Mouse (Mus musculus) forebrain, embryonic 10.5 days (tissue): ENCODE data around the gene Cops2. TPM values are rescaled to one million over a fixed set of nuclear protein-coding genes. Genes with fewer than 3 reads are reported as not detected.

Experiments
- DNase-seq: peaks from one replicate; pipeline ENCODE4 v3.0.0-alpha.2; 2017; ENCODE audit warnings: low spot score; ENCODE audit errors: extremely low spot score
- H3K27ac ChIP-seq: fragments of 300-500 bp; sonication (generic); 2 replicates; pipeline ENCODE4 v1.5.1; 2016; ENCODE audit warnings: mild to moderate bottlenecking
- H3K27me3 ChIP-seq: fragments of 300-500 bp; sonication (generic); 2 replicates; pipeline ENCODE4 v1.6.1; 2016; ENCODE audit warnings: mild to moderate bottlenecking; ENCODE audit not compliant: poor library complexity, severe bottlenecking
- H3K36me3 ChIP-seq: fragments of 300-500 bp; sonication (generic); replicated peaks from 2 replicates; pipeline ENCODE4 v1.6.1; 2016; ENCODE audit warnings: mild to moderate bottlenecking, moderate library complexity
- H3K4me1 ChIP-seq: fragments of 300-500 bp; sonication (generic); 2 replicates; pipeline ENCODE4 v1.6.1; 2016
- H3K4me3 ChIP-seq: fragments of 300-500 bp; sonication (generic); 2 replicates; pipeline ENCODE4 v1.5.1; 2016; ENCODE audit warnings: mild to moderate bottlenecking, moderate library complexity
- H3K9me3 ChIP-seq: fragments of 300-500 bp; sonication (generic); 2 replicates; pipeline ENCODE4 v1.6.1; 2016; ENCODE audit warnings: mild to moderate bottlenecking, moderate library complexity
- WGBS: fragments of 180-500 bp; shearing (Covaris S2); methylation state at CpG from one replicate; pipeline ENCODE4 v1.1.7; 2016; 5-methylcytosine and 5-hydroxymethylcytosine counted together
- polyA plus RNA-seq: library from polyadenylated mRNA; unstranded; fragments of >200 nt; fragmentation: Nextera tagmentation; extraction: Ambion mirVana; gene quantifications from 2 replicates; pipeline ENCODE4 v1.2.1, GENCODE M21; 2016

Cops2 gene
- polyA plus RNA-seq, 1 experiment from 2014 or later = 96.4 TPM

GRCm38 (mm10) chr2:125866058-125866740 is 7.3 kb upstream of the Cops2 start:
- DNase-seq = peak; percentile 49
- WGBS = 6% methylated on average over 23 of the region's 23 CpGs
- no peaks in the 10 kb centered on the region for H3K27me3 ChIP-seq
- H3K9me3 ChIP-seq = no peaks in the 10 kb centered on the region
- H3K4me3 ChIP-seq = peak overlapping the region; percentile 60
- no peaks in the 10 kb centered on the region for H3K36me3 ChIP-seq
- H3K4me1 ChIP-seq = peaks cover 16% of the 10 kb centered on the region
- peak overlapping the region; percentile 74 for H3K27ac ChIP-seq

DNA sequence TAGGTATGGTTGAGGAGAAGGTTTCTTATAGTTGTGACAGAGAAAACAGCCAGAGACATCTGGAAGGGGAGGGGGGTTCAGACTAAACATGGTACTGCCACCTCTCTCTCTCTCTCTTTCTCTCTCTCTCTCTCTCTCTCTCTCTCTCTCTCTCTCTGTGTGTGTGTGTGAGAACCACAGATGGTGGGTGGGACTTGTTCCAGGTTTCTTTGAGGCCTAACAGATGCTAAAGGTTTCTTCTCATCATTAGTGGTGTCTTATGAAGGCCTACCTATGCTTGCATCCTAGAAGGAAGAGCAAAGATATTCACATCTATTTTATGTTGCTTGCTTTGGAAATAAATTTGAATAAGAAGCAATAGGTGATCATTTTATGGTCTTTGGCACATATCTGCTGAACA is 6.6 kb upstream of the Cops2 start:
- no peak overlapping the region for H3K27ac ChIP-seq

GRCm38 (mm10) chr2:125864551-125864950 is 5.6 kb upstream of the Cops2 start:
- no peak overlapping the region for H3K4me3 ChIP-seq
- no peaks in the 10 kb centered on the region for H3K9me3 ChIP-seq
- H3K4me1 ChIP-seq = peaks cover 20% of the 10 kb centered on the region
- no peak overlapping the region for H3K27ac ChIP-seq
- whole genome bisulfite sequencing = 100% methylated on average over 1 of the region's 1 CpGs
- no peaks in the 10 kb centered on the region for H3K36me3 ChIP-seq
- DNase-seq = no peak
- no peaks in the 10 kb centered on the region for H3K27me3 ChIP-seq

More for the DNA sequence above, 6.6 kb upstream of the Cops2 start:
- Histone ChIP-seq H3K27me3 (no peaks in the 10 kb centered on the region), H3K36me3 (no peaks in the 10 kb centered on the region), H3K4me1 (peaks cover 16% of the 10 kb centered on the region), H3K4me3 (peak overlapping the region; percentile 60), H3K9me3 (no peaks in the 10 kb centered on the region)
- DNase-seq = no peak

- Histone ChIP-seq H3K27ac (no peak overlapping the region), H3K9me3 (no peaks in the 10 kb centered on the region), H3K4me3 (no peak overlapping the region), H3K4me1 (peaks cover 22% of the 10 kb centered on the region), H3K36me3 (no peaks in the 10 kb centered on the region), H3K27me3 (no peaks in the 10 kb centered on the region)
- DNase-seq = no peak
- 83% methylated on average over 3 of the region's 3 CpGs for WGBS
These were observed 4.9 kb upstream of the Cops2 start for GRCm38 (mm10) chr2:125863799-125864198.

DNA sequence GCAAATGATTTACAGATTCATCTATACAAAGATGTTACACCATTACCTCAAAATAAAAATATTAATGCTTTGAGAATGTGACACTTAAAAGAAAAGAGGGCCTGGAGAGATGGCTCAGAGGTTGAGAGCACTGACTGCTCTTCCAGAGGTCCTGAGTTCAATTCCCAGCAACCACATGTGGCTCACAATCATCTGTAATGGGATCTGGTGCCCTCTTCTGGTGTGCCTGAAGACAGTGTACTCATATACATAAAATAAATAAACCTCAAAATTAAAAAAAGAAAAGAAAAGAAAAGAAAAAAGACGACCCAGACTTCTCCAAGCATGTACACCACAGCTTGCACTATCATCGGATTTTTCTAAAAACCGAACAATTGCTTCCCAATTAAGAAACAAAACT is 1.2 kb downstream of the Cops2 start:
- Histone ChIP-seq H3K4me3 (peak overlapping the region; percentile 96), H3K4me1 (peaks cover 27% of the 10 kb centered on the region), H3K27me3 (no peaks in the 10 kb centered on the region), H3K36me3 (no peaks in the 10 kb centered on the region), H3K9me3 (no peaks in the 10 kb centered on the region), H3K27ac (no peak overlapping the region)
- DNase-seq = no peak
- 46% methylated on average over 3 of the region's 3 CpGs for WGBS

- no peak overlapping the region for H3K27ac ChIP-seq
- H3K9me3 ChIP-seq = no peaks in the 10 kb centered on the region
- H3K36me3 ChIP-seq = peaks cover 33% of the 10 kb centered on the region
- peaks cover 4% of the 10 kb centered on the region; the same call in 1 of the 2 replicates for H3K4me1 ChIP-seq
- H3K27me3 ChIP-seq = no peaks in the 10 kb centered on the region
- no peak for DNase-seq
- WGBS = 85% methylated on average over 2 of the region's 2 CpGs
- H3K4me3 ChIP-seq = no peak overlapping the region
These were observed 7.7 kb downstream of the Cops2 start for GRCm38 (mm10) chr2:125851237-125851636.

DNA sequence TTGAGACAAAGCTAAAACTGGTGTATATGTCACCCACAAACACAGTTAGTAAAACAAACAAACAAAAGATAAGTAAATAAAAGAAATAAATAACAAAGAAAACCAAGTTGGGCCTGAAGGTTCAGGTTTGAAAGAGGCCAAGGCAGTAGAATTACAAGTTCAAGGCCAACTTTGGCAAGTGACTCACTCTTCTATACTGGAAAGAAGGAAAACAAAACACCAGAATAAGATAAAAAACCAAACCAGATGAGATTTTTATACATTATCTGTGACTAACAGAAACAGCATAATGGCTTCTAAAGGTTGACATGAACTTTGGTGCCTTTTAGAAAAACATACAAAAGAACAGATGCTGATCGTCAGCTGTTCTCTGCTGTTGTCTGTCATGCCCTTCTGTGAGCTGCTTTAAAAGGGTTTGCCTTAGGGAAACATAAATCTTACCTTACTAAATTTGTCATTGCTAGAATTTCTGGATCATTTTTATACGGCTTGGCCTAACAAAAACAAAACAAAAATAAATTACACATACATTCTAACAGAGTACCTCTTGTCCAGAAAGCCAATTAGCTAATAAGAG is 20.1 kb downstream of the Cops2 start:
- 87% methylated on average over 2 of the region's 2 CpGs for WGBS
- no peaks in the 10 kb centered on the region for H3K9me3 ChIP-seq
- no peaks in the 10 kb centered on the region for H3K27me3 ChIP-seq
- no peak overlapping the region for H3K4me3 ChIP-seq
- H3K4me1 ChIP-seq = no peaks in the 10 kb centered on the region
- peaks cover 90% of the 10 kb centered on the region for H3K36me3 ChIP-seq
- DNase-seq = no peak
- no peak overlapping the region for H3K27ac ChIP-seq

DNA sequence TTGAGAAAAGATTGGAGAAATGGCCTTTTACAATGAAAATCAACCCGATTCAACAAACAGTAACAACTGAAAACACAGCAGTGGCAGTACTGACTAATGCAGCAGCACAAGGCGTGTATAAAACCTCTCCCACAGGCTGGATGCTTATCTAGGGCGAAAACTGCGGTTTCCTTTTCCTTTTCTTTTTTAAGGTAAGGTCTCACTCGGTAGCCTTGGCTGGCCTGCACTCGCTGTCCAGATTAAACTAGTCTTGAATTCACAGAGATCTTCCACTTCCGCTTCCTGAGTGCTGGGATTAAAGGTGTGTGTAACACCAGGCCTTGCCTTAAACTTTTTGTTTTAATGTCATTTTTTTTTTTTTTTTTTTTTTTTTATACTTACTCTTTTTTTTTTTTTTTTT is 20.8 kb downstream of the Cops2 start:
- H3K36me3 ChIP-seq = peaks cover 90% of the 10 kb centered on the region

DNA sequence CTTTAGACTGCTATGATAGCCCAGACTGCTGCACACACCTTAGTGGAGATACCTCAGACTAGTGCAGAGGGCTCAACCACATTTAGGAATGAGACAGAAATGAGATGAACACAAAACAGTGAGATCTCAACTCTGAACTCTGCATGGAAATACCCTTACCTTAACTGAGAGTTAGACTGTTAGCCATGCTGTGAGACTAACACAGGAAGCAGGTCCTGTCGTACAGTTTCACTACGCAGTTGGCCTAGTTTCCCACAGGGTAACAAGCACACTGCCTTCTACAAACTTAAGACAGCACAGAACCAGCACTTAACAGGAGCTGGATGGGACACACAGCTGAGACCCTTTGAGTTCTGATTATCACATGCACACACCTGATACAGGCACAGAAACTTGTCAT is 29.0 kb downstream of the Cops2 start:
- WGBS = 95% methylated on average over 2 of the region's 2 CpGs
- no peaks in the 10 kb centered on the region for H3K27me3 ChIP-seq
- H3K36me3 ChIP-seq = peaks cover 61% of the 10 kb centered on the region
- no peak for DNase-seq
- no peaks in the 10 kb centered on the region for H3K9me3 ChIP-seq
- H3K4me3 ChIP-seq = no peak overlapping the region
- no peak overlapping the region for H3K27ac ChIP-seq
- H3K4me1 ChIP-seq = 0 out of 2 replicates have a peak, but pooled peaks cover 3% of the 10 kb centered on the region

More for the DNA sequence above, 20.8 kb downstream of the Cops2 start:
- no peaks in the 10 kb centered on the region for H3K4me1 ChIP-seq
- no peak overlapping the region for H3K4me3 ChIP-seq
- 95% methylated on average over 7 of the region's 7 CpGs for WGBS
- no peaks in the 10 kb centered on the region for H3K27me3 ChIP-seq
- DNase-seq = no peak
- no peaks in the 10 kb centered on the region for H3K9me3 ChIP-seq
- no peak overlapping the region for H3K27ac ChIP-seq

DNA sequence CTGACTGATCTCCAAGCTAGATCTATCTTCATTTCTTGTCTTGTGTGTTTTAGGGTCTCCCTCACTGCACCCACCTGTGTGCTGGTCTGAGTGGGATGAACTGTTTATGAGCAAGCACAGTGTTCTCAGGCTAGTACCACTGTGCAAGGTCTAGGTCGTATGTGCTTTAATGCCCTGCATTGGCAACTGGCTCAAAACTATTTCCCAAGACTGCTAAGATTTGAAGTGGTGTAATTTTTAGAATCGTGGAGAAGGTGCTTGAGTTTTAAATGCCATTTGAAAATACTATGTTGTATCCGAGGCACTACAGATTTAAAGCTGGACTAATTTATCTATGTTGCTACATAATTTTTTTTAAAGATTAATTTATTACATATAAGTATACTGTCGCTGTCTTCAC is 31.0 kb downstream of the Cops2 start:
- no peak overlapping the region for H3K27ac ChIP-seq
- H3K4me1 ChIP-seq = 0 out of 2 replicates have a peak, but pooled peaks cover 3% of the 10 kb centered on the region
- WGBS = 90% methylated on average over 4 of the region's 4 CpGs
- DNase-seq = no peak
- no peaks in the 10 kb centered on the region for H3K27me3 ChIP-seq
- peaks cover 40% of the 10 kb centered on the region for H3K36me3 ChIP-seq
- H3K9me3 ChIP-seq = no peaks in the 10 kb centered on the region
- H3K4me3 ChIP-seq = no peak overlapping the region

GRCm38 (mm10) chr2:125826201-125826600 is 32.7 kb downstream of the Cops2 start:
- 53% methylated on average over 4 of the region's 4 CpGs for WGBS
- DNase-seq = no peak
- H3K9me3 ChIP-seq = no peaks in the 10 kb centered on the region
- H3K27me3 ChIP-seq = no peaks in the 10 kb centered on the region
- no peak overlapping the region for H3K4me3 ChIP-seq
- 0 out of 2 replicates have a peak, but pooled peaks cover 3% of the 10 kb centered on the region for H3K4me1 ChIP-seq
- H3K27ac ChIP-seq = no peak overlapping the region
- H3K36me3 ChIP-seq = peaks cover 25% of the 10 kb centered on the region

DNA sequence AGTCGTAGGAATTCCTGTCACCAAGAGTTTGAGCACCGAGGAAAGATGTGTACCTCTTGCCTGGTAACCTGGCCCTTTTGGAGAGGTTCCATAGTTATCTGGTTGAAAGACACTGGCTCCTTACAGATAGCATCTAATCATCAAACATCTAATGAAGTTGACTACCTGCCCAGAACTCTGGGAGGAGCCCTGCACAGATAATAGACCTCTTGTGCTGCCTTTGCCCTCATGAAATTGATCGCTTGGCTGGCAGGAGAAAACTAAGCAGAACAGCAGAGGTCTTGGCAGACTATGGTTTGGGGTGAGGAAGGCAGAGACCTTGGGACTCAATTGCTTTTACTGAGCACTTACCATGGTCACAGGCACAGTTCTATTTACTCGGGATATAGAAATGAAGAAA is 38.5 kb downstream of the Cops2 start:
- H3K4me3 ChIP-seq = no peak overlapping the region
- no peak overlapping the region for H3K27ac ChIP-seq
- H3K4me1 ChIP-seq = no peaks in the 10 kb centered on the region
- 88% methylated on average over 4 of the region's 4 CpGs for WGBS
- H3K36me3 ChIP-seq = no peaks in the 10 kb centered on the region
- no peaks in the 10 kb centered on the region for H3K9me3 ChIP-seq
- no peak for DNase-seq
- no peaks in the 10 kb centered on the region for H3K27me3 ChIP-seq

DNA sequence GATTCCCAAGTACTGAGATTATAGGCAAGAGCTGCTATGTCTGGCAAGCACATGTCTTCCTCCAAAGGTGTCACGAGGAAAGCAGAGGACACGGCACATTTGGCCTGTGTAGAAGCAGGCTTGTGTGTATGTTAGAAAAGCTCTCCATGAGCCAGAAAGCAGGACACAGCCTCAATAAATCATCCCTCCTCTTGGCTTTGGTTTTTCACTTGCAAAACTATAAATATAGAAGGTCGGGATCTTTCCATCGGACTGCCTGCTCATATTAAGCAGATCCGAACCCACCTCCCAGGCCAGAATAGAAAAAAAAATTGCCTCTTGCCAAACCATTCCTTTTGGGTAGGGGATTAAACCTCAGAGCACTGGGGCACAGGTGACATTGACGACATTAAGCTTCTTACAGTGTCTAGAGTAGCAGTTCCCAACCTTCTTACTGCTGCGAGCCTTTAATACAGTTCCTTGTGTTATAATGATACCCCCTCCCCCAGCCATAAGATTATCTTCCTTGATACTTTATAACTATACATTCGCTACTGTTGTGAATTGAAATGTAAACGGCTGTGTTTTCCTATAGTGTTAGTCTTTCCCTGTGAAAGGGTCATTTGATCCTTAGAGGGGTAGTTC is 44.9 kb downstream of the Cops2 start:
- Histone ChIP-seq H3K36me3 (no peaks in the 10 kb centered on the region), H3K4me3 (no peak overlapping the region), H3K4me1 (peaks cover 5% of the 10 kb centered on the region; the same call in 1 of the 2 replicates), H3K27ac (no peak overlapping the region), H3K27me3 (no peaks in the 10 kb centered on the region), H3K9me3 (no peaks in the 10 kb centered on the region)
- DNase-seq = no peak
- WGBS = 80% methylated on average over 9 of the region's 9 CpGs
